Mouse (Mus musculus): ENCODE measurements around the gene Styk1. TPM values are rescaled to one million over a fixed set of nuclear protein-coding genes. Genes with fewer than 3 reads are reported as not detected.

Gene Styk1
- total and polyA plus RNA-seq, 2 experiments from 2014 or later: 0.15 to 0.52 TPM

DNA sequence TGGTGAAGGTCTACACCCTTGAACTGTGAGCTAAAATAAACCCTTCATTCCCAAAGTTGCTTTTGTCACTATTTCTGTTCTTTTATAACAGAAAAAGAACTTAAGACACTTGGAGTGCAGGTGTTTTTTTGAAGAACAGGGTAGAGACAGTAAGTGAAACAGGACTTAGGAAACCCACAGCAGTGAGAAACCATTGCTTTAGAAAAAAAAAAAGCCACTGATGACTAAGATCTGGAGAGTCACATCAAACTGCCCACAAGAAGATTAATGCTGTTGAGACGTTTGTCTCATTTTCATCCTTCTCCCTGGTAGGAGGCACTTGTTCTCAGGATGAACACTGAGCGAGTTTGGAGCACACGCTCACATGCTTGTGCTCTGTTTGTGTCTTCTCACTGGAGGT is 91.4 kb downstream of the Styk1 start:
- Histone ChIP-seq H3K4me3 (ENCODE audit: low read depth, low read length) (no peak overlapping the region), H3K27ac (ENCODE audit: low read depth) (no peak overlapping the region), H3K9me3 (replicated peaks; ENCODE audit: control insufficient read depth, low read length) (no peaks in the 10 kb centered on the region), H3K4me2 (ENCODE audit: low read depth, low read length) (no peak overlapping the region), H3K9ac (replicated peaks; ENCODE audit: low read depth, low read length) (no peak overlapping the region), H3K4me1 (ENCODE audit: control insufficient read depth, insufficient read depth) (no peaks in the 10 kb centered on the region), H3K36me3 (replicated peaks; ENCODE audit: control insufficient read depth, insufficient read depth, low read length) (no peaks in the 10 kb centered on the region), H3K27me3 (ENCODE audit: control insufficient read depth, insufficient read depth, low read length) (no peaks in the 10 kb centered on the region)
- TF ChIP-seq CTCF (IDR thresholded peaks at IDR 0.05; ENCODE audit: low read depth): no peak
- no peak for TF ChIP-seq EP300 (IDR thresholded peaks at IDR 0.05; ENCODE audit: low read depth)
- ATAC-seq (ENCODE audit: insufficient read depth, low read depth) (no peak), DNase-seq (ENCODE audit: low spot score) (no peak)
- 67% methylated on average over 3 of the region's 3 CpGs for WGBS

Other genes with a start within 250 kb of the Styk1 start
- gene Klra2, start 106.2 kb downstream of the Styk1 start, total RNA-seq (2014; rRNA removed; ENCODE audit: low replicate concordance): not detected in 2 replicates
- gene Klra2, start 106.2 kb downstream of the Styk1 start, polyA plus RNA-seq (2015; fragmentation: Nextera tagmentation; extraction: Ambion mirVana): 0.12 and 0.19 TPM in 2 replicates
- 8.0 and 9.2 TPM in 2 replicates for gene Magohb, start 60.4 kb downstream of the Styk1 start, total RNA-seq (2014; rRNA removed; ENCODE audit: low replicate concordance)
- gene Magohb, start 60.4 kb downstream of the Styk1 start, polyA plus RNA-seq (2015; fragmentation: Nextera tagmentation; extraction: Ambion mirVana): 40.5 and 42.3 TPM in 2 replicates
- 194 and 238 TPM in 2 replicates for gene Ybx3, start 34.9 kb upstream of the Styk1 start, total RNA-seq (2014; rRNA removed; ENCODE audit: low replicate concordance)
- gene Ybx3, start 34.9 kb upstream of the Styk1 start, polyA plus RNA-seq (2015; fragmentation: Nextera tagmentation; extraction: Ambion mirVana): 54.6 and 61.7 TPM in 2 replicates
- gene 5430401F13Rik, start 132.8 kb upstream of the Styk1 start, total RNA-seq (2014; rRNA removed; ENCODE audit: low replicate concordance): not detected in 2 replicates
- not detected in 2 replicates for gene 5430401F13Rik, start 132.8 kb upstream of the Styk1 start, polyA plus RNA-seq (2015; fragmentation: Nextera tagmentation; extraction: Ambion mirVana)
- gene Gm6619, start 132.8 kb upstream of the Styk1 start, total RNA-seq (2014; rRNA removed; ENCODE audit: low replicate concordance): not detected in 2 replicates
- not detected in 2 replicates for gene Gm6619, start 132.8 kb upstream of the Styk1 start, polyA plus RNA-seq (2015; fragmentation: Nextera tagmentation; extraction: Ambion mirVana)